Mouse (Mus musculus) liver, adult 2 months (tissue): ENCODE data around the gene Ect2l.

Experiments
- CTCF ChIP-seq: fragments of 200-500 bp; IDR thresholded peaks from 2 replicates; pipeline ENCODE4 v1.5.1; 2011; ENCODE audit warnings: low read depth, low read length, control low read depth
- POLR2A ChIP-seq: fragments of 200-500 bp; IDR thresholded peaks from 2 replicates; pipeline ENCODE4 v1.6.1; 2011; ENCODE audit warnings: low read length, control low read depth; ENCODE audit not compliant: insufficient read depth; ENCODE audit errors: extremely low read depth

- TF ChIP-seq CTCF (no peak), POLR2A (no peak)
Measured at GRCm38 (mm10) chr10:18224386-18224785, 13.7 kb upstream of the Ect2l start.
